Mouse (Mus musculus): Measurements from ENCODE around the gene Pid1. TPM values are rescaled to one million over a fixed set of nuclear protein-coding genes. Genes with fewer than 3 reads are reported as not detected.

The Pid1 gene
- polyA plus RNA-seq, 1 experiment from 2014 or later = 93.9 TPM

GRCm38 (mm10) chr1:84077023-84077422, 287.0 kb downstream of the Pid1 start:
- DNase-seq (no peak), ATAC-seq (ENCODE audit: low FRiP score, low TSS enrichment) (no peak)
- Histone ChIP-seq H3K4me1 (ENCODE audit: control insufficient read depth, insufficient read depth, low read length) (peaks cover 4% of the 10 kb centered on the region; the same call in 1 of the 2 replicates), H3K4me2 (ENCODE audit: low read length) (no peak overlapping the region), H3K9ac (replicated peaks; ENCODE audit: low read length) (no peak overlapping the region), H3K27ac (replicated peaks; ENCODE audit: low read depth, low read length) (no peak overlapping the region), H3K36me3 (ENCODE audit: control insufficient read depth, insufficient read depth, low read length) (no peaks in the 10 kb centered on the region), H3K4me3 (replicated peaks; ENCODE audit: low read depth, low read length) (no peak overlapping the region), H3K9me3 (ENCODE audit: control insufficient read depth, low read length) (no peaks in the 10 kb centered on the region), H3K27me3 (ENCODE audit: control insufficient read depth, insufficient read depth, low read length) (no peaks in the 10 kb centered on the region)
- 83% methylated on average over 1 of the region's 1 CpGs for WGBS

GRCm38 (mm10) chr1:84056884-84057630, 306.9 kb downstream of the Pid1 start:
- no peaks in the 10 kb centered on the region for H3K9me3 ChIP-seq (ENCODE audit: control insufficient read depth, low read length)
- H3K4me1 ChIP-seq (ENCODE audit: control insufficient read depth, insufficient read depth, low read length) = peaks cover 13% of the 10 kb centered on the region
- no peak overlapping the region for H3K4me2 ChIP-seq (ENCODE audit: low read length)
- no peak overlapping the region for H3K9ac ChIP-seq (replicated peaks; ENCODE audit: low read length)
- H3K4me3 ChIP-seq (replicated peaks; ENCODE audit: low read depth, low read length) = no peak overlapping the region
- no peaks in the 10 kb centered on the region for H3K36me3 ChIP-seq (ENCODE audit: control insufficient read depth, insufficient read depth, low read length)
- ATAC-seq (ENCODE audit: low FRiP score, low TSS enrichment) = no peak; the same call in 1 of the 2 replicates
- no peak for DNase-seq
- peak overlapping the region; percentile 32; the same call in 1 of the 2 replicates for H3K27ac ChIP-seq (replicated peaks; ENCODE audit: low read depth, low read length)
- 56% methylated on average over 5 of the region's 5 CpGs for WGBS
- H3K27me3 ChIP-seq (ENCODE audit: control insufficient read depth, insufficient read depth, low read length) = no peaks in the 10 kb centered on the region

- ATAC-seq (ENCODE audit: low FRiP score, low TSS enrichment) = no peak
- Histone ChIP-seq H3K27ac (replicated peaks; ENCODE audit: low read depth, low read length) (peak overlapping the region; percentile 15; the same call in 1 of the 2 replicates), H3K4me1 (ENCODE audit: control insufficient read depth, insufficient read depth, low read length) (peaks cover 13% of the 10 kb centered on the region), H3K27me3 (ENCODE audit: control insufficient read depth, insufficient read depth, low read length) (no peaks in the 10 kb centered on the region), H3K4me3 (replicated peaks; ENCODE audit: low read depth, low read length) (no peak overlapping the region), H3K9ac (replicated peaks; ENCODE audit: low read length) (no peak overlapping the region), H3K9me3 (ENCODE audit: control insufficient read depth, low read length) (no peaks in the 10 kb centered on the region), H3K36me3 (ENCODE audit: control insufficient read depth, insufficient read depth, low read length) (no peaks in the 10 kb centered on the region), H3K4me2 (ENCODE audit: low read length) (no peak overlapping the region)
- 67% methylated on average over 1 of the region's 1 CpGs for WGBS
- DNase-seq = no peak
Observed at GRCm38 (mm10) chr1:84056306-84056705, 307.7 kb downstream of the Pid1 start.

GRCm38 (mm10) chr1:84025746-84026145, 338.2 kb downstream of the Pid1 start:
- ATAC-seq (ENCODE audit: low FRiP score, low TSS enrichment) = no peak
- Histone ChIP-seq H3K9ac (replicated peaks; ENCODE audit: low read length) (no peak overlapping the region), H3K36me3 (ENCODE audit: control insufficient read depth, insufficient read depth, low read length) (no peaks in the 10 kb centered on the region), H3K9me3 (ENCODE audit: control insufficient read depth, low read length) (no peaks in the 10 kb centered on the region), H3K27me3 (ENCODE audit: control insufficient read depth, insufficient read depth, low read length) (no peaks in the 10 kb centered on the region), H3K4me3 (replicated peaks; ENCODE audit: low read depth, low read length) (no peak overlapping the region), H3K4me2 (ENCODE audit: low read length) (no peak overlapping the region), H3K4me1 (ENCODE audit: control insufficient read depth, insufficient read depth, low read length) (no peaks in the 10 kb centered on the region), H3K27ac (replicated peaks; ENCODE audit: low read depth, low read length) (no peak overlapping the region)
- 89% methylated on average over 1 of the region's 1 CpGs for WGBS
- DNase-seq = no peak

GRCm38 (mm10) chr1:84012871-84013375, 351.1 kb downstream of the Pid1 start:
- Histone ChIP-seq H3K4me3 (replicated peaks; ENCODE audit: low read depth, low read length) (no peak overlapping the region), H3K9ac (replicated peaks; ENCODE audit: low read length) (no peak overlapping the region), H3K36me3 (ENCODE audit: control insufficient read depth, insufficient read depth, low read length) (no peaks in the 10 kb centered on the region), H3K4me1 (ENCODE audit: control insufficient read depth, insufficient read depth, low read length) (no peaks in the 10 kb centered on the region), H3K9me3 (ENCODE audit: control insufficient read depth, low read length) (no peaks in the 10 kb centered on the region), H3K4me2 (ENCODE audit: low read length) (no peak overlapping the region), H3K27ac (replicated peaks; ENCODE audit: low read depth, low read length) (no peak overlapping the region), H3K27me3 (ENCODE audit: control insufficient read depth, insufficient read depth, low read length) (no peaks in the 10 kb centered on the region)
- ATAC-seq (ENCODE audit: low FRiP score, low TSS enrichment) (no peak), DNase-seq (no peak)
- 79% methylated on average over 4 of the region's 4 CpGs for WGBS

GRCm38 (mm10) chr1:84002630-84003029, 361.4 kb downstream of the Pid1 start:
- no peak for ATAC-seq (ENCODE audit: low FRiP score, low TSS enrichment)
- WGBS = 90% methylated on average over 4 of the region's 4 CpGs
- no peaks in the 10 kb centered on the region for H3K27me3 ChIP-seq (ENCODE audit: control insufficient read depth, insufficient read depth, low read length)
- DNase-seq = no peak
- H3K4me2 ChIP-seq (ENCODE audit: low read length) = no peak overlapping the region
- H3K36me3 ChIP-seq (ENCODE audit: control insufficient read depth, insufficient read depth, low read length) = no peaks in the 10 kb centered on the region
- H3K4me3 ChIP-seq (replicated peaks; ENCODE audit: low read depth, low read length) = no peak overlapping the region
- no peaks in the 10 kb centered on the region for H3K9me3 ChIP-seq (ENCODE audit: control insufficient read depth, low read length)
- no peak overlapping the region for H3K9ac ChIP-seq (replicated peaks; ENCODE audit: low read length)
- no peak overlapping the region for H3K27ac ChIP-seq (replicated peaks; ENCODE audit: low read depth, low read length)
- H3K4me1 ChIP-seq (ENCODE audit: control insufficient read depth, insufficient read depth, low read length) = no peaks in the 10 kb centered on the region

Small RNA genes lying within 50 kb of the gene (microRNA-seq; reads per million reads assigned to microRNA genes)
- gene Mir6353 = not detected

Data from midbrain, embryonic 14.5 days (tissue).